Mouse (Mus musculus) right cerebral cortex, adult 2 months (tissue): ENCODE measurements at regions not wholly inside any gene's neighbourhood (a gene's known extent, or its start where the extent isn't known, plus 50 kb on each side); places are given as distances from the start of the nearest gene placed in this dataset.
"Not testable (repeated sequence)": the region's sequence is repeated elsewhere in the genome, so short reads cannot be mapped to it uniquely, and the experiment has no call there.

ENCODE experiments used
- DNase-seq, 2 experiments: peaks; one replicate each; pipeline ENCODE4 v3.0.0; 2021 to 2022; ENCODE audit warnings: low spot score in 2 of 2

DNA sequence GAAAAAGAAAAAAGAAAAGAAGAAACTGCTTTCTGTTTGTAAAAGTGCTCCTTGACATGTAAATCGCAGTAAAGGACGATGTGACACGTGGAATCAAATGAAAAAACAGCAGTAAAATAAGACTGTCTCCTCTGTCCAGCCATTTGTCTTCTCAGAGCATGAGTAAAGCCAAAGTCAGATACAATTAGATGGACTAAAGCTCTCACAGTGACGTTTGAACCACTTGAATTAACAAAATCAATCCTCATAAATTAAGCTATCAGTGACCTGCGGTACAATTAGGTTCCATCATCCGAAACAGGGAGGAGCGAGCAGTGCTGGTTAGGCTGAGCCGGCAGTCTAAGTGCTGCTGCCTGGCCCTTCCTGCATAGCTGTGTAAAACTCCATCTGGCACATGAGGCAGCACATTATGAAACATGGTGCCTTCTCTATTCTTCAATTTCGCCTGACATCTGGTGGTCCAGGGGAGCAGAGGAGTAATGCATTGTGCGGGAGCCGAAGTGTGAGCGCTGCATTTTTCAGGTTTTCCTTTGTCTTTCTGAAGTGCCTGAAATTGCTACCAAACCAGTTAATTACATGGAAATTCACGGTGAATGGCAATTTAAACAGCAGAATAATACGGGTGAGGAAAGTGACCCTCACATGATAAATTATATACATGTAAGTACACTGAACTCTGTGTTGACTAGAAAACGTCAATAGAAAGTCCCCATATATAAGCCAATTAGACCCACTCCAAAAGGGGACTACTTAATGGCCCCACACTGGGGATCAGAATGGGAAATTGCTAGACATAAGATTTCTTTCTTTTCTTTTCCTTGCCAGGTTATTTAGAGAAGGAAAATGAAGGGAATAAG is 118.1 kb downstream of the Mmrn1 start:
- peak; percentile 35 to 36 for DNase-seq

DNA sequence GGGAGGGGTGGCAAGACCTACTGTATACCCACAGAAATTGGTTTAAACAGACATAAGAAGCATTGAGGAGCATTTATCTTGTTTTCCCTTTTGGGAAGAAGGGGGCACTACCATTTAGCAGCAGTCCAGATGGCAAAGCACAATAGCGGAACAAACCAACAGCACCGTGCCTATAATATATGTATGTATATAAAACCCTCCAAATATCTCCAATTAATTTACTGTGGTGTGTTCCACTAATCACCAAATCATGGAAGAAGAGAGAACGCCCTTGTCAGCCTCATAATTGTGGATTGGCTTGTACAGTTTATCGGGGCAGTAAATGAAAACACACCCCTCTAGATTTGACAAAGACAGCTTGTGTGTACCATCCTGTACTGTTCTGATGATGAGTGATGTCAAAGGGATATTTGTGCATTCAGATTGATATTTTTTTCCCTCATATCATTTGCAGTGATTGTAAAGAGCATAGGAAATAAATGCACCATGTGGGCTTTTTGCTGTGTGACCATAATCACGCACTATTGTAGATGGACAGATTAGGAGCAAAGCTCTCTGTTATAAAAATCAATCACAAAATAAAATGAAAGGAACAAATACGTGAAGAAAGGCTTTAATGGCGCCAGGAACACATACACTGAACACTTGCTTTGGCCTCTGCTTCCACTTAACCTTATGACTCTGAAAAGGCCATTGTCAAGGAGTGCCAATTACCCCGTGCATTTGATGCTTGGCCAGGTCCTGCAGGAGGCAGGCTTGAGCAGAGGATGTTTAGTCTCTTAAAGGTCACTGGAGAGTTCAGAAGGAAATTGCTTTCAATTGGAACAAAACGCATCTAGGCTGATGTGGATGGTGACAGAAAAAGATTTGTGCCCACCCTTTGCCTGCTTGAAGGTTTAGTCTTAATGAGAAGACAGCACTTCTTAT is 119.0 kb downstream of the Mmrn1 start:
- no peak for DNase-seq

DNA sequence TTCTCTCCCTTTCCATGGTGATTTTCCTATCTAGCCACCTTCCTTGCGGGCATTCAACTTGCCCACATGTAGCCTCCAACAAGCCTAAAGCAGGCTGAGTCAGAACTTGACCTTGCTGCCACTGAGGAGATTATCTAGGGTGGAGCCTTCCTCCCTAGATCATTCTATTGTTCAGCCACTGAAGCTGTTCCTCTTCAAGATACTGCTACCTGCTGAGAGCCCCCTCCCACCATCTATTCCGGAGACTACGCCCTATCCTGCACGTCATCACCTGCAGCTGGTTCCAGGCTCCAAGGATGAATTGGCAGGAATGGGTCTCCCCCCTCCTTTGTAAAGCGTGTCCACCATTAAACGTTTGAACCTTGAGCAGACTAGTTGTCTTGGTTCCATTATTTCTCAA is 122.9 kb downstream of the Mmrn1 start:
- DNase-seq: not testable (repeated sequence)

DNA sequence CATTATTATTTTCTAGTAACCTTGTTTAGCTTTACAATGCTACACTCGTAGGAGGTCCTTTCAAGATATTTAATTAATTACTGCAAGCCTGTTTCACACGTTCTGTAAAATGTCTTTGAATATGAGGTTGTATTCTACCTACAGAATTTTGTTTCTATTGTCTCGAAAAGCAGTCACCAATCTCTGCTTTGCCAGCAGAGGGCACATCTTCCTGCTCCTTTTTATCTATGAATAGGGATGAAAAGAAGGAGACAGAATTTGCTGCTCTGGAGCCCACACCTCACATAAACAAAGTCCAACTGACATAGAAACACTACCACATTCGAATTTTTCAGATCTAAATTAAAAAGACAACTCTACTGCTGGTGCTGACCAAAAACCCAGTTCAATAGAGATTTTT is 117.0 kb upstream of the Ccser1 start:
- DNase-seq: peak; percentile 46 to 53

DNA sequence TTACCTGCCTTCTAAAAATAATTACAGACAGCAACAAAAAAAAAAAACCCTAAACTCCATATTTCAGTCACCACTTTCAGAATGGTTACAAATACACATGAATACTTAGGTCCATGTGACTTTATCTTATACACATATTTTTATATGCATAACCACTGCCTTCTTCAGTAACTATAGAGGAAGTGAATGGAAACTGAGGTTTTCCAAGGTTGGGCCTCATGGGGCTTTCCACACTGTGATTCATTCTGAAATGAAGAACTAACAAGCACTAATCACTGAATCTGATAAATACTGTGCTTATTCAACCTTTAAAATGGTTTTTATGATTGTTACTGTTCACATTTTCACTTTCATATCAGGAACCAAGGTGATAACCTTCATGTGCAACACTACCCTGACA is 114.4 kb upstream of the Ccser1 start:
- no peak for DNase-seq

DNA sequence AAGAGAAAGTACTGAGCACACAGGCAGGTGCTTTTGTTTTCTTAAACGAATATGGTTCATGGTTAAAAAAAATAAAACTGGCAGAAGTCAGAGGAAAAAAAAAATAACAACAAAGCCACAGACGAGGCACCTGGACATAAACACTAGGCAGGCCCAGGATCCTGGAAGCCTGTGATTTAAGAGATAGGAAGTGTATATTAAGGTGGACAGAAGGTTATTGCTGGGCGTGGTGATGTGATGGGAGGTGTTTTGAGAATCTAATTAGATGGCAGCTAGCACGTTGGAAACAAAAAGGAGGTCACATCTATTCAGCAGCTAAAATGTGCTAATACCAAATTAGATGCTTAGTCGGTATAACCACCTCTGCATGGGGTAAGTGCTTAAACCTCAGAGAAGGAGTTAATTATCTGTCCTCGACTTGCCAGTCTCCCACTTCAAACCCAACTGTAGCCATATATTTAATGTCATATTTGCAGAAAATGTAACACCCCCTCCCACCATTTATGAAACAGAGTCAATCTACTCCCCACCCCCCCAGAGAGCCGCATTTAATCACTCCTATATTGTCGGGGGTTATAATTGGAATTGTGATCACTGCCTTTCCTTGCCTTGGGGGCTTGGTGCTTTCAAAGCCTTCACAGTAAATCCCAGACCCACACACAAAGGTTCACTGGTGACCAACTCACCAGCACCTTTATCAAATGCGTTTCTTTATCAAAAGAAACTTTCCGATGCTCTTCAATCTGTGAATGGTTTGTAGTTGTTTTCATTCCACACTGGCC is 113.4 kb upstream of the Ccser1 start:
- DNase-seq: no peak

DNA sequence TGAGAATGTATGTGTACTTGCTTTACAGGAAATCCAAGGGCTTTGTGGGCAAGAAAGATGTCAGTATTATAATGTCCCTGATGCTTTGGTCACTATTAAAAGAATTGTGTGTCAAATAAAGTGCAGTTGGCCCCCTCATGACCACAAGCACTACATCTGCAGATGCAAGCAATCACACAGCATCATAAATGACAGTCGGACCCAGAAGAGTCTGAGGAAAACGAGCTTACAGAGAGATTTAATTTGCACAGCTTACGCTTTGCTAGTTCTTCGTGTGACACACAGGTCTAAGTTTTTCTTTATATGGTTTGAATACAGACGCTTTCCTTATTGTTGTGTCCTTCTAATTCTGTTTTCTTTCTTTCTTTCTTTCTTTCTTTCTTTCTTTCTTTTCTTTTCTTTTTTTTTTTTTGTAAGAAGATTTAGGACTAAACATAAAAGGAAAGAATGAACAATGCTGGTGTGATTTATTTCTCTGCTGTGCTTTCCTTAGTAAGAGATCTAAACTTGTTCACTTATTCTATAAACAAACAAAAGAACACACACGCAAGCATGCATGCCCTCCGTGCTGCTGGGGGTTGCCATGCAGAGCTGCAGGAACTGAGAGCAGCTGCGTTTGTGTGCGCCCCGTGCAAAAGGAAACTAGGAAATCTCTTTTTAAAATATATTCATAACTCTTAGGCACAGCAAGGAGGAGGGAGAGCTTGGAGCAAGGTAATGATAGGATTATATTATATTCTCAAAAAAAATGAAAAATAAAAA is 112.6 kb upstream of the Ccser1 start:
- no peak for DNase-seq

DNA sequence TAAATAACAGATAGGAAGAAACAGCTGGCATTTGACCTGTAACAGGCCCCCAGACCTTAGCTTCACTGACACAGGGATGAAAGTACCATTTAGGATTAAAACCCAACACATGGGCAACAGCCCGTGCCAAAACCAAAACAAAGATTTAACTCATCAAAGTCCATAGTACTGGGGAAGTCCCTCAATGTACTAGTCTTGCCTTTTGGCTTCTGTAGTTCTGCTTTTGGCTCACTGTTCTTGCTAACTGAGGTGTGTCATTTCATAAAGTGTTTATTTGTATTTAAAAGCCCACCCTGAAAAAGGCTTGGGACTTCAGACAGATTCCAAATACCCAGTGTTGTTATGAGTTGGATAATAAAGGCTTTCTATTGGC is 112.0 kb upstream of the Ccser1 start:
- no peak for DNase-seq

DNA sequence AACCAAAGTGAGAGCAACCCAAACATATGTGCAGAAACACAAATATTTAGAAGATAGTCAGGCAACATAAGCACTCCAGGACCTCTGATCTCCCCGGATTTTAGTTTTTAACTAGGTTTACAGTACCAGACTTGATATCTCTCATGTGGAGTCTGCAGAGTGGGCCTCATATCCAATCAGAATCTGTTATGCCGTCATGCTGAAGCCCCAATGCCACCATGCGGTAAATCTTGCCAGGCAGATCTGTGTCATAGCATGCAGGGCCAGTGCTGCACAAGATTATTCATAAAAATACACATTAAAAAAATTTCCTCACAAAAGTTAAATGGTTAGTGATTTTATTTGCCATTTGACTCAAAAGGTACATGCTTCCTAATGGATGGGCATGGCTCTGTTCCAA is 106.9 kb upstream of the Ccser1 start:
- no peak for DNase-seq

DNA sequence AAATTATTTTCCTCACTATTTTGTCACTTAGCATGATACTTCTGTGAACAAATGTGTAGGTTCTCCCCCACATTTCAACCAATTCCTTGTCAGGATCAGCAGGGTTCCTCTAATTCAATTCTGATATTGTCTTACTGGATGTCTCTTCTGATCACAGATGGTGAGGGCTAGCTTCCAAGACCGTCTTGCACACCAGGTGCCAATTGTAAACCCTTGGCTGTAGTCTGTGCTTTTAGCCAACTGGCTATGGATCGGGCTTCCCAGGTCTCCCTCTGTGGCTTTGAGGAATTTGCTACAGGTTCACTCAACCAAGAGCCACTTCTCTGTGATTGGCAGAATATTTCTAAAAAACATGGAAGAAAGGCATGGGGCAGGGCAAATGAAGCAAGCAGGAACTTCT is 106.3 kb upstream of the Ccser1 start:
- no peak for DNase-seq

DNA sequence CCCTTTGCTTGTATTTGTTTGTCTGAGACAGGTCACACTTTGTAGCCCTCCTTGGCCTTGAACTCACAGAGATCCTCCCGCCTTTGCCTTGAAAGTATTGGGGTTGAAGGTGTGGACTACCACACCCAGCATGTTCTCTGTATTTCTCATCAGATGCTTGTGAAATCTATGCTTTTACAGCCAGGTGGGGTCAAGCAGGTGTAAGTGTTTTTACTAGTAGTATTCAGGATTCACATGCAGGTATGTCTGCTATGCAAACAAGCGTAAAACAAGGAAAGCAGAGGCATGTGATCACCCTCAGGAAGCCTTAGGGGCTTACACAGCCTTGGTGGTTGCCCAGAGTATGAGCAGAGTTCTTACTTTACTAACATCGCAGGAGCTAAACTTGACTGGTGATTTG is 105.4 kb upstream of the Ccser1 start:
- no peak for DNase-seq

DNA sequence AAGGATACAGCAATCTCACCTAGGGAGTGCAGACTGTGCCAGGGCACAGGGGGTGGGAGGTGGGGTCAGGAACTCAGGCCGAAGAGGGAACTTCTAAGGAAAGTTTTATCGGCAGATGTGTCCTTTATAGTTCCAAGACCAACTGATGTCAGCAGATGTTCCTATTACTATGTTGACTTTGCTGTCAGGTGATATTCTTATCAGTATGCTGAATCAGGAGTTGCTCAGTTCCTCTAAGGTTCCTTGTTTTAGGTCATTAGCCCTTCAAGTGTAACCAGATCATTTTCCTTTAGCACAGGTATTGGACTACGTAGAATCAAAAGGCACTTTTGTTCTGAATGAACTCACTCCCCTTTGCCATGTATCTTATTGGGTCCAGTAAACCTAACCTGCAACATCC is 101.6 kb upstream of the Ccser1 start:
- DNase-seq: no peak

DNA sequence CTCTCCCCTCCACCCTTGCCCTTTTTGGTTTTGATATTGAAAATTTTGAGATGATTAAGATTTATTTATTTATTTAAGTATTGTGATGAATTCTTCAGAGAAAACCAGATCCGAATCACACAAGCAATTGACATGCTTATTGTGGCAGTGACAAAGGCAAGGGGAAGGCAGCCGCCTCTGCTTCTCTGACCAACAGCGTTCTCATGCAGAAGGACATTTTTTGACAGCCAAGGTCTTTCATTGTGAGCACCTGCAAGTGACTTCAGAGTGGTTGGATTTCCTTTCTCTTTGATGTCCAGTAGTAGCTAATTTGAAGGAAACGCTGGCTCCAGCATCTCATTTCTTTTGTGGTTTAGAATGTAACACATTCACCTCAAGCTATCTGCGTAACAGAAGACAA is 99.5 kb upstream of the Ccser1 start:
- no peak for DNase-seq

DNA sequence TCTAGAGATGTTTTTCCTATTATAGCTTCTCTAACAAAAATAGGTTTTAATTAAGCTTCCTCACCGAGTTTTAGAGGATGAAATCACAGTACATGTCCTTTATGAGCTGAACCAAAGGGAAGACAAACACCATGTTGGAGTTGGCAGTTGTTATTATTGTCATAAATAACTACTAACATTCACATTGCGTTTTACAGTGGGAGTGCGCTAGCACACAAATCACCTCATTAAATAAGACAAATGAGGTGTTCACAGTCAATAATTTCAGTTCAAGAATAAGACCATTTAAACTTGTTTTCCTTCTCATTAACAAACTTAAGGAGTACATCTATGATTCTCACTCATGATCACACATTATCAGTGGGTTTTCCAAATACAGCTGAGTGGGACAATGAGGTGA is 96.8 kb upstream of the Ccser1 start:
- DNase-seq: no peak

DNA sequence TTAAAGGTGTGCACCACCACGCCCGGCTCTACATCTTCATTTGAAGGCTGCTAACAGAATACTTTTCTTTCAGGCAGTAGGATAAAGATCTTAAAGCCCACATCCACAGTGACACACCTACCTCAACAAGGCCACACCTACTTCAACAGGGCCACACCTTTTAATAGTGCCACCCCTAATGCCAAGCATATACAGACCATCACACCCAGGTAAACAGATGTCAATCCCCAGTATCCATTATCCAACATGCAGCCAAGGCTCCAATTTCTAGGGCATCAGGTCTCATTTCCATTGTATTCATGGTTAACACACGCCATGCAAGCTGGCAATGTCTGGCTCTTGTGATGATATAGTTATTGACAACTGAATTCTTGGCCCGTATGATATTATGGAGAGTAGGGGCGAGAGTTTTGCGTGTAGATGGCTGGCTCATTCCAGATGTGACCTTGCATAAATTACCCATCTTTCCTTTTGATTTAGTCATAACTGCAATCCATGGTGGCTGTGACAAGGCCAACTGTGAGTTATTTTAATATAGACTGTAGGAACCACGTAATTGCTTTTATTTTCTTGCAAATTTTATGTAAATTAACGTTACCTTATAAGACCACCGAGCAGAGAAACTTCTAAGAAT is 80.7 kb upstream of the Ccser1 start:
- no peak for DNase-seq

DNA sequence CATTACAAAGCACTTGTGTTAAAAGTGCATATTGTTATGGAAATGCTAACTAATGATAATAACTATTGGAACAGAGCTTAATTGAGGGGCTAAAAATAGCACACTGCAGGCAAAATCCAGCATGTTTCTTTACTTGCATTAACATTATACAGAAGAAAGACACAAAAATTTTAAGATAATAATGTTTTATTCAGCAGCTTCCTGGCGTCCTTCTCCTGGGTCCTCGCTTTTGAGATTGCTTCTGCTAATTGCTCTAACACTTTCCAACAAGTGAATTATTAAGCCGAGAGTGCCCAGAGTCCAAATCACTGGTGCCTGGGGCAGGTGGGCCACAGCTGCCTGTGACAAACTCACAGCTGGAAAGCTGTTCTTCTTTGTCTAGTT is 80.2 kb upstream of the Ccser1 start:
- DNase-seq: no peak

DNA sequence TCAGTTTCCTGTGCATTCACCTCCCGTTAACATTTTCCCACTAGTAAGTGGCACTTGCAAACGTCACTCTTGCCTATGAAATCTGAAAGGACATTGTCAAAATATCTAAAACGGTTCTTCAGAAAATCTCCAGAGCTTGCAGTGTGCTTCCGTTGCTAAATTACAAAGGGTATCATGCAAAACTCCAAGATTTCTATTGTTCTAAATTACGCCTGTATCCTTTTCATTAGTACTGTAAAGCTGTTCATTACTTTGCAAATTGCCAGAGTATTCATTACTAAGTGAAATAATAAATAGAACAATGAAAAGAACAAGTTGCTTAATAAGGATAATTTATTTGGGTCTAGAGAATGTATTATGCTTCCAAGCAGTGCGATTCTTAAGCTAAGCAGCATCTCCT is 78.2 kb upstream of the Ccser1 start:
- DNase-seq: no peak

DNA sequence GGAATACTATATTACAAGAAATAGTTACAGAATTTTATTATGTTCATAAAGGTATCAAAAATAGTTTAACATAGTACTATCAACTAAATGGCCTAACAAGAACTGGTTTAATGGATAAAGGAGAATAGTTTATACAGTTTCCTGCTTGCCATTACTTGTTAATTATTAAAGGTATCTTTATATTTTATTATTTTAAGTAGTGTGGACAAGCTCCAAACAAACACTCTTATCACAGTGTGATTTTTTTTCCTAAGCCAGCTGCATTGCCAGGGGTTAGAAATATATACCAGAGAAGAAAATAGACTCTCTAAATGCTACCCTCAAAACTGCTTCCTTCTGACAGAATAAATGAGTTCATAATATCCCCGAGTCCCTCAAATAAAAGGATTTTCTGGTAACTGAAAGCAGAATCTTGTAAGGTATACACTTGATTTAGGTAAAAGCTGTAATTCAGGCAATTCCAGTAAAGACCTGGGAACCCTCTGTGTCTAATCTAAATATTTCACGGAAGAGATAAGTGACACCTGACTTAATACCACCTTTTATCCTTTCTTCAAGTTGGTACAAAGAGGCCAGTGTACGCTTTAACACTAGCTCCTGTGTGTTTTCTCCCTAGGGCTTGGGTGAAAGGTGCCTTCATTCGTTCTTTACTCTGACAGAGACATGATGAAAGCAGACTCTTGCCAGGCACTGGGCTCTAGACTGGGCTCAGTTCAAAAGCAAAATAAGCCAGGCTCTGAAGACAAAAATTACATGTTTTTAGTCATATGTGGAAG is 76.5 kb upstream of the Ccser1 start:
- DNase-seq: no peak

DNA sequence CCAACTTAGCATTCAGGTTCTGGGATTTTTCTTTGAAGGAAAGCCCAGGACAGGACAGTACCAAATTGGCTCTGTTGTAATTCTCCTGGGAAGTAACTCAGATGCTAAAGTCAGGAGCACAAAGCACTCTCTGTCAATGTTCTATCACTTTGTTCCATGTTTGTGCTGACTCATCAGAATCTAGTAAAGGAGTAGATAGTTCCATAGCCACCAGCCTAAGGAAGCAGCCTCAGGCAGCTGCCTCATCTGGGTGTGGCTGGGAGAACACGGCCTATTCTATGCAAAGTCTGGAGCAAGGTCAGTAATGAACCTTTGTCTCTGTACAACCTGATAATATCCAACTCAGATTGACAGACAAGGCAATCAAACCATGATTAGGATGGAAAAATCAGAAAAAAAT is 64.9 kb upstream of the Ccser1 start:
- DNase-seq: no peak

DNA sequence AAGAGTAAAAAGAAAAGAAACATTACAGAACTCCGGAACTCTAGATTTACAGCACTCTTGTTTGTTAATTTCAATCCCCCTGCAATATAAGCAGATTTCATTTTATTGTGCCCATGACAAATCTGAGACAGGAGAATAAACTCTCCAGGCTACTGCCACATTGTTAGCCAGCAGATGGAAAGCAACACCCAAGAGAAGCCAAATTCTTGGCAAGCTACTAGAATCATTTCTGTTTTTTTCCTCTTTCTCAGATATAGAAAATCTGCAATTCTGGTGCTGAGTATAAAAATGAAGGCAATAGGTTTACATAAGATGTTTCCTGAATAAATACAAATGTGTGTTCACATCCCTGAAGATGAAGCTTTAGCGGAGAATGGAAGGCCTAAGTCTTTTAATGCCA is 60.5 kb upstream of the Ccser1 start:
- no peak for DNase-seq
